Mouse (Mus musculus): ENCODE measurements at regions not wholly inside any gene's neighbourhood (a gene's known extent, or its start where the extent isn't known, plus 50 kb on each side); places are given as distances from the start of the nearest gene placed in this dataset.

- TF ChIP-seq CTCF (IDR thresholded peaks at IDR 0.05; ENCODE audit: low read depth) (no peak), EP300 (IDR thresholded peaks at IDR 0.05; ENCODE audit: low read depth) (no peak)
Measured at GRCm38 (mm10) chr7:137723361-137724040, 286.1 kb downstream of the Glrx3 start.
